Mouse (Mus musculus): ENCODE data around the gene Snapc3. TPM values are rescaled to one million over a fixed set of nuclear protein-coding genes. Genes with fewer than 3 reads are reported as not detected.
"Not testable (repeated sequence)": the region's sequence is repeated elsewhere in the genome, so short reads cannot be mapped to it uniquely, and the experiment has no call there.

The Snapc3 gene
- polyA plus RNA-seq, 1 experiment, result 13.2 TPM

DNA sequence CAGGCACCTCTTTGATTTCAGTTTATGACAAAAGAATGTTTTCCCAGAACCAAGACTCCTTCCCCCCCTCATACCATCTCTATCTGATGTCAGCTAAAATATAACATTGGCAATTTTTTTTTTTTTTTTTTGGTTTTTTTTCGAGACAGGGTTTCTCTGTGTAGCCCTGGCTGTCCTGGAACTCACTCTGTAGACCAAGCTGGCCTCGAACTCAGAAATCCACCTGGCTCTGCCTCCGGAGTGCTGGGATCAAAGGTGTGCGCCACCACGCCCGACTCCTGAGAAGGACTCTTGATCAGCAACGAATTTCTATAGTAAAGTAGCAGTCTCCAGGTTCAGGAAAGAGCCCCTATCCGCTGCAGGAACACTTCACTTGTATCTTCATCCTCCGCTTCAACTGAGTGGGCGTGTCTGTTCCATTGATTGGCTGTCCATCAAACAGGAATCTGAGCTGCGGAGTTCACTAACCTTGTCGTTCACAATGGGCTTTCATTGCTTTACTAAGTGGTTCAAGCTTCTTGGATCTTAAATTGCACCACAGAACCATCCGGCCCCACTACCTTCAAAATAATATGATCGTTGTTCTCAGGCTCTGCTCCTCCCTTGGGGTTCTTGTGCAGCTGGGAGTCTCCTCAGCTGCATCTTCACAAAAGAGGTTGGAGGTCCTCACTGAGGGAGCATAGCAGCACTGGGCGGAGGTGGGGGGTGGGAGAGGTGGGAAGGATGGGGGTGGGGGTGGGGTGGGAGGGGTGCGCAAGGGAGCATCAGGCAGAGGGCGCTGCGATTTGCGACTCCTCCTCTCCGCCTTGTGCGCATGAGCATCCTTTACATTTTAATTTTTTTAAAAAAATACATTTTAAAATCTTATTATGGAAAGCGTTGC lies 82.9 kb downstream of the Snapc3 start:
- DNase-seq (ENCODE audit: low read depth), result no peak

DNA sequence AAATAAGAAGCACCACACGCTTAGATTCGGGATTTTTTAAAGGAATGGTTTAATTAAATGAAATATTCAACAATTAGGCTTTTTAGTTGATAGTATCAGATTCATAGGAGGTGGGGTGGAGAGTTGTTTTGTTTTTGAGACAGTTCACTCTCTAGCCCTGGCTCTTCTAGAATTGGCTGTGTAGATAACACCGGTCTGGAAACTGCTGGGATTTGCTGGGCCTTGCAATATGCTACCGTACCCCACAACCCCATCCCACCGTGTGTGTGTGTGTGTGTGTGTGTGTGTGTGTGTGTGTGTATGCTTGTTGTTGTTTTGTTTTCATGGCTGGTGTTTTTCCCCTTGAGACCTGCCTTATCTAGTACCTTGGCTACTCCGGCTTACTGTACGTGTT lies 83.5 kb downstream of the Snapc3 start:
- DNase-seq (ENCODE audit: low read depth), result no peak

DNA sequence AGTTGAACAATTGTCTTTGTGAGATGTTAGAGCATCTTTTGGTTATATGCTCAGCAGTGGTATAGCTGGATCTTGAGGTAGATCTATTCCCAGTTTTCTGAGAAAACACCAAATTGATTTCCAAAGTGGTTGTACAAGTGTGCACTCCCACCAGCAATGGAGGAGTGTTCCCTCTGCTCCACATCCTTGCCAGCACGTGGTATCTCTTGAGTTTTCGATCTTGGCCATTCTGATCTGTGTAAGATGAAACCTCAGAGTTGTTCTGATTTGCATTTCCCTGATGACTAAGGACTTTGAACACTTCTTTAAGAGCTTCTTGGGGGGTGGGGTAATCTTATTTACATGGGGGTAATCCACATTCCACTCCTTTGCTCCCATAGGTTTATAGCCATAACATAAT lies 92.1 kb downstream of the Snapc3 start:
- no peak for DNase-seq (ENCODE audit: low read depth)

DNA sequence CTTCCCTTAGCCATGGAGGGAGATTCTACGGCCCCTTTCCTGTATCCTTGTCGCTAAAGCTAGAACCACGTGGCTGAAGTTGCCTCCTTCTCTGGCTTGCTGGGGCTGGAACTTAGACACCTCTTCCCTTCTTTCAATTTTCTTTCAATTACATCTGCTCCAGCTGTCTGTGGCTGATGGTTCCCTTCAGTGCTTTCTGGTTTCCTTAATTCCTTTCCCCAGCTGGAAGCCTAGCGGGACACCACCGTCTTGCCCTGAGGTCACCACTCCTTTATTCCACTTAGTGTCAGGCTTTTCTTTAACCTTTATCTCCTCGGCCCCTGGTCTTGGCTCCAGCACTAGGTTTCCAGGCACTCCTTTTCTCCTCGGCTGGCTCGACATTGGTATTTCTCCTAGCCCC lies 93.6 kb downstream of the Snapc3 start:
- DNase-seq (ENCODE audit: low read depth), result no peak

DNA sequence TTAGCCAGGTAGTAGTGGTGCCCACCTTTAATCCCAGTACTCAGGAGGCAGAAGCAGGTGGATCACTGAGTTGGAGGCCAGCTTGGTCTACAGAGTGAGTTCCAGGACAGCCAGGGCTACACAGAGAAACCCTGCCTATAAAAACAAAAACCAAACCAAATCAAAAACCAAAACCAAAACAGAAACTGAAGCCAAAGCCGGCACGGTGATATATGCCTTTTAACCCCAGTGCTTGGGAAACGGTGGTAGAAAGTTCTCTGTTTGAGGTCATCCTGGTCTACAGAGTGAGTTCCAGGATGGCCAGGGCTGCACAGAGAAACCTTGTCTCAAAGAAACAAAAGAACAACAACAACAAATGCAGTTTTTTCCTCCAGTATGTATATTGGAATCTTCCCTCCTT lies 94.7 kb downstream of the Snapc3 start:
- DNase-seq (ENCODE audit: low read depth), result no peak

DNA sequence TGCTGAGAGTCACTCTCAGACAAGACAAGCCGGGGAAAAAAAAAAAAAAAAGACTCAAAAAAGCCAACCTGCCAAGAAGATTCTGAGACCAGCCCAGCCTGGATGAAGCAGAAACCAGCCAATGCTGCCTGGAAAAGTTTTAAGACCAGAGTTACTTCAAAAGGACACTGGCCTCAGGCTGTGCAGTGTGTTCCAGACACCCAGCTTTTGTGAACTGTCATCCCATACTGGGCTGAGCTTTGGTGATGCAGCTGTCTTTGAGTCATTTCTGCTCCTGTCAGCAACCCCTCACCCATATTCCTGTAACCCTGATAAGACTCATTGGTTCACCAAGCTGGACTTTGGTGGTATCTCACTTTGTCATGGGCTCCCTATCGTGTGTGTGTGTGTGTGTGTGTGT lies 95.1 kb downstream of the Snapc3 start:
- DNase-seq (ENCODE audit: low read depth), result no peak

DNA sequence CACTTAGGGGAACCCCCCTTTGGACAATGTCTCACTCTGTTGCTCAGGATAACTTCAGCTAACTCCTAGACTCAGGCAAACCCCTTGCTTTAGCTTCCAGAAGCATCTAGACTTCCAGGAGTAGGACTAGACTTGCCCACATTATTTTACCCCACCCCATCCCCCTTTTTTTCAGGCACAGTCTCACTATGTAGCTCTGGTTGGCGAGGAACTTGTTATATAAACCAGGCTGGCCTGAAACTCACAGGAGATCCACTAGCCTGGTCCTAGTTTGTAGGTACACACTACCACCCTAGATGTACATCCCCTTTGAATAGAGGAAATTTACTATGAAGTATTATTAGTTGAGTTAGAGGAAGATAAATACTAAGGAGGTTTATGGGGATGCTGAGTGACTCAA lies 96.7 kb downstream of the Snapc3 start:
- DNase-seq (ENCODE audit: low read depth), result no peak

DNA sequence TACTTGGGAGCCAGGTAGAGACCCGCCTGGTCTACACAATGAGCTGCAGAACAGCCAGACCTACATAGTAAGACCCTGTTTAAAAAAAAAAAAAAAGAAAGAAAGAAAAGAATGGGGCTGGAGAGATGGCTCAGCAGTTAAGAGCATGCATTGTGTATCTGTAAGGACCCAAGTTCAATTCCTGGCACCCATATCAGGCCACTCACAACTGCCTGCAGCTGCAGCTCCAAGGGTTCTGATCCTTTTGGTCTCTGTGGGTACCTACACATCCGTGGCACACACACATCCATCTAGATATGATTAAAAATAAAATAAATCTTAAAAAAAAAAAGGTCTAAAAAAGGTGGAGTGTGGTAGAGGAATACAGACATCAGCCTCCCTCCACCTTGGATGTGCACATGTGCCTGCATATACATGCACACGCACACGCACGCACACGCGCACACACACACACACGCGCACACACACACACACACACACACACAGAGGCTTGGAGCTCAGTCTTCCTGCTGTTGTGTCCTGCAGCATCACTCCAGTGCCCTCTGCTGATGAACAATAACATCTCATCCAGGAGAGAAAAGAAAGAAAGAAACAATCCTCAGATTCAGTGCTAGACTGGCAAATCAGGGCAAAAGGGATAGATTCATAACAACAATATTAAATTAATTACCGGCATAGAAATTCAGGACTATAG lies 97.6 kb downstream of the Snapc3 start:
- DNase-seq (ENCODE audit: low read depth), result no peak

DNA sequence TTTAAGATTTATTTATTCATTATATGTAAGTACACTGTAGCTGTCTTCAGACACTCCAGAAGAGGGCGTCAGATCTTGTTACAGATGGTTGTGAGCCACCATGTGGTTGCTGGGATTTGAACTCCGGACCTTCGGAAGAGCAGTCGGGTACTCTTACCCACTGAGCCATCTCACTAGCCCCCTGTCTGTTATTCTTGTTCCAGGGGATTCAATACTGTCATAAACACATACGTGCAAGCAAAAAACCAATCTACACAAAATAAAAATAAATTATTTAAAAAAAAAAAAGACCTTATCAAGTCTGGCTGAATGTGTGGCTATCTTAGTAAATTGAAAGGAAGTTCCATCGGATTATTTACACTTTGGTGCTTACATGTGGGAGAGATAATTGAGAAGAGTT lies 98.6 kb downstream of the Snapc3 start:
- DNase-seq (ENCODE audit: low read depth), result not testable (repeated sequence)

Other genes with a start within 250 kb of the Snapc3 start
- 3.2 and 3.5 TPM in 2 replicates for gene Ttc39b, start 93.5 kb upstream of the Snapc3 start, polyA plus RNA-seq (2012; rRNA removed)
- gene Psip1, start 68.7 kb downstream of the Snapc3 start, polyA plus RNA-seq (2012; rRNA removed), result 17.7 and 22.2 TPM in 2 replicates
- gene Ccdc171, start 107.8 kb downstream of the Snapc3 start, polyA plus RNA-seq (2012; rRNA removed), result 0.66 and 1.3 TPM in 2 replicates